Mouse (Mus musculus) right cerebral cortex, adult 2 months (tissue): ENCODE data around the gene Anapc1.
A peak's percentile ranks its signal among the peaks of the same experiment; 100 is the strongest.
"Not testable (repeated sequence)": the region's sequence is repeated elsewhere in the genome, so short reads cannot be mapped to it uniquely, and the experiment has no call there.

ENCODE experiments used
- DNase-seq, 2 experiments: peaks; one replicate each; pipeline ENCODE4 v3.0.0; 2021 to 2022; ENCODE audit warnings: low spot score in 2 of 2

Anapc1 gene

GRCm38 (mm10) chr2:128697047-128697446 lies 9.9 kb upstream of the Anapc1 start:
- no peak for DNase-seq

- no peak for DNase-seq
These were observed 9.2 kb upstream of the Anapc1 start for GRCm38 (mm10) chr2:128696426-128696825.

GRCm38 (mm10) chr2:128694548-128694947 lies 7.4 kb upstream of the Anapc1 start:
- DNase-seq: no peak

- DNase-seq: not testable (repeated sequence)
These were observed 6.6 kb upstream of the Anapc1 start for GRCm38 (mm10) chr2:128693828-128694227.

GRCm38 (mm10) chr2:128693236-128693635 lies 6.0 kb upstream of the Anapc1 start:
- no peak for DNase-seq

GRCm38 (mm10) chr2:128692771-128693170 lies 5.6 kb upstream of the Anapc1 start:
- no peak for DNase-seq

- DNase-seq: no peak
These were observed 5.1 kb upstream of the Anapc1 start for GRCm38 (mm10) chr2:128692336-128692735.

- no peak for DNase-seq
These were observed 448 bp upstream of the Anapc1 start for GRCm38 (mm10) chr2:128687558-128688120.

GRCm38 (mm10) chr2:128680661-128681060 lies 6.5 kb downstream of the Anapc1 start:
- DNase-seq: no peak

GRCm38 (mm10) chr2:128620578-128620977 lies 66.6 kb downstream of the Anapc1 start:
- no peak for DNase-seq

GRCm38 (mm10) chr2:128615366-128615765 lies 71.8 kb downstream of the Anapc1 start:
- no peak for DNase-seq

- no peak for DNase-seq
These were observed 73.8 kb downstream of the Anapc1 start for GRCm38 (mm10) chr2:128613365-128613764.

GRCm38 (mm10) chr2:128612275-128612674 lies 74.9 kb downstream of the Anapc1 start:
- DNase-seq: no peak

GRCm38 (mm10) chr2:128611178-128611577 lies 76.0 kb downstream of the Anapc1 start:
- DNase-seq: no peak

GRCm38 (mm10) chr2:128609286-128609685 lies 77.9 kb downstream of the Anapc1 start:
- no peak for DNase-seq

- no peak for DNase-seq
These were observed 85.7 kb downstream of the Anapc1 start for GRCm38 (mm10) chr2:128601534-128601933.

- no peak for DNase-seq
These were observed 94.9 kb downstream of the Anapc1 start for GRCm38 (mm10) chr2:128592301-128592700.

- no peak for DNase-seq
These were observed 96.3 kb downstream of the Anapc1 start, which contains the start of gene Spdye4c for GRCm38 (mm10) chr2:128590909-128591308. Spdye4c (plus strand) TSS chr2:128591209.

GRCm38 (mm10) chr2:128582881-128583280 lies 104.3 kb downstream of the Anapc1 start:
- no peak for DNase-seq

GRCm38 (mm10) chr2:128572726-128573624 lies 114.2 kb downstream of the Anapc1 start:
- DNase-seq: peak; percentile 91 to 95

- DNase-seq: no peak
These were observed 116.2 kb downstream of the Anapc1 start for GRCm38 (mm10) chr2:128571001-128571400.

- DNase-seq: no peak
These were observed 118.7 kb downstream of the Anapc1 start for GRCm38 (mm10) chr2:128568490-128568889.

- no peak for DNase-seq
These were observed 119.2 kb downstream of the Anapc1 start for GRCm38 (mm10) chr2:128568018-128568417.
